Mouse (Mus musculus) liver, embryonic 14.5 days (tissue): ENCODE measurements around the gene Gnb2.

Source experiments
- CTCF ChIP-seq: IDR thresholded peaks from 2 replicates; pipeline ENCODE4 v1.5.1; 2016; ENCODE audit warnings: antibody characterized with exemption, low read depth, control low read depth
- EP300 ChIP-seq: IDR thresholded peaks from 2 replicates; pipeline ENCODE4 v1.6.1; 2016; ENCODE audit warnings: antibody characterized with exemption, low read depth

- TF ChIP-seq CTCF (peak; percentile 2; the same call in 1 of the 2 replicates), EP300 (no peak)
Measured at GRCm38 (mm10) chr5:137529221-137529995, 3.9 kb downstream of the Gnb2 start.
